Mouse (Mus musculus) left cerebral cortex, postnatal 36 days (tissue): ENCODE results near the gene Hmga1b. TPM values are rescaled to one million over a fixed set of nuclear protein-coding genes. Genes with fewer than 3 reads are reported as not detected.
"Not testable (repeated sequence)": the region's sequence is repeated elsewhere in the genome, so short reads cannot be mapped to it uniquely, and the experiment has no call there.

Experiments
- DNase-seq, 2 experiments: peaks; one replicate each; pipeline ENCODE4 v3.0.0; 2021 to 2022; ENCODE audit warnings: low spot score in 2 of 2, mixed read lengths in 1 of 2
- intact Hi-C: fragments of 180-260 bp; cut with DNase I; formaldehyde crosslinking; loops from one replicate; pipeline ENCODE4 v1.15.1; 2025
- total RNA-seq, 2 experiments: library from RNA; stranded (reverse); gene quantifications; 2 replicates each; pipeline ENCODE4 v1.2.3; 2021

The Hmga1b gene
- 10 to 100 TPM; 23.4 to 34.8 TPM for total RNA-seq

DNA sequence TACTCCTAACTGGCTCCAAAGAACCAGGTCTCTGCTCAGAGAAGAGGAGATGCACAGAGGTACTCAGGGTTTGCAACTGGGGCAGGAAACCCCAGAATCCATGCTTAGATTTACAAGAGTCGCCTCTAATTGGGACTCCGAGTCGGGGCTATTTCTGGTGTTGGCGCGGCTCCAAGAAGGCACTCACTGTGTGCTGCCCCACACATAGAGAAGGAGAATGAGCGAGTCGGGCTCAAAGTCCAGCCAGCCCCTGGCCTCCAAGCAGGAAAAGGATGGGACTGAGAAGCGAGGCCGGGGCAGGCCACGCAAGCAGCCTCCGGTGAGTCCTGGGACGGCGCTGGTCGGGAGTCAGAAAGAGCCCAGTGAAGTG lies at the start of gene Hmga1b:
Gene Hmga1b, plus strand, starts transcription at position 123 of the 370 bp plus-strand sequence.
- intact Hi-C loops, DNase-seq: not testable (repeated sequence)

DNA sequence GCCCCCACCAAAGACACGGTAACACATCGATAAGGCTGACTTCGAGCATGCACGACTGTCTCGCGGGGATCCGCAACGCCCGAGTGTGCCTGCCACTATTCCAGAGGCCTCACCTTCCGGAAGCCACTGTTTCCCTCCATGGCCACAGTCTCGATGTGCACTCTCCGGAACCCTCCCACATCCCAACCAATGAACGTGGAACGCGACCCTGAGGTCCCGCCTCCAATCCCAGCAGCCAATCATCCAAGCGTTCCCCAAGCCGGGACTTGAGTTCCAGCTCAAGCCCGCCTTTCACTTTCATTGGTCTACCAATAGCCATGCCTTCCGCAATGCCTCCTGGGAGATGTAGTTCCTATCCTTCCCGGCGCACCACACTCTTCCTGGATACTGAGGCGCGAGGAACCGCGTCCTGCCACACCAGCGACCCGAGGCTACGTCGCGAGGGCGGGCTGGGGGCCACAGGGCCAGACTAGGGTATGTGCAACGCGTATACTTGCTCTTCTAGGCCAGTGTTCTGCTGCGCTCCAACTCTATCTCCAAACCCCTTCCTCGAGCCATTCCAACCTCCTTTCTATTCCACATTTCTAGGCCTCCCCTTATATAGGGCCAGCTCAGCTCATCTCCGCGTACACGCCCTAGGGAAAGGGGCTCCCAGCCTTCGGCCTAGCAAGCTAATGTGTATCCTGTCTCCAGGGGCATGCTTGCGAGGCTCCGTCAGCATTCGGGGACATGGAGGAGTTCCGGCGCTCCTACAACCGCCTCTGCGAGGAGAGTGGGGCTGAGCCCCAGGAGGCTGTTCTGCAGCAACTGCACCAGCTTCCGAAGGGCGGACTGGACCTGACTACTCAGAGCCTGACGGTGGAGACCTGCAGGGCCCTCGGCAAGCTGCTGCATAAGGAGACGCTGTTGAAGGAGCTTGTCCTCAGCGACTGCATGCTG lies 48.7 kb upstream of the Hmga1b start, which contains the start of the genes Cenpx and Lrrc45:
Gene Cenpx, minus strand, starts transcription at position 159 of the 939 bp plus-strand sequence.
Gene Lrrc45, plus strand, starts transcription at position 346 of the 939 bp plus-strand sequence.
- intact Hi-C loops = loop anchor here (2.0 kb wide), 2 partner anchors 55 to 89 kb away; partner anchors contain the start of gene Sirt7
- DNase-seq = peak; percentile 96 to 97

DNA sequence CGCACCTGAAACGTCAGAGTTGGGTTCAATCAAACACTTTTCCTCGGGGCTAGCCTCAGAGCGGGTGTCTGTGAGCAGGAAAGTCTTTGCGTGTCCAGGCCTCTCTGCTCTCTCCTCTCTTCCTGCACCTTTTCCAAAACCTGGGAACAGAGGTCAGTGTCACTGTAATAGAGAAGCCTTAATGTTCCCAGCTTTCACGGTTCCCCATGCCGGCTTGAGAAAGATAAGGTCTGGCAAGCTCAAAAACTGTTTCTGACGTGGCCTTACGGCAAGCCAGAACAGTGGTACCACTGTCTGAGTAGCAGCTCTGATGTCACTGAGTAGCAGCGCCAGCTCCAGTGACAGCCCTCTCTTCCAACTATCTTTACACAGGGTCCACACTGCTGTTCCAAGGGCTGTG lies 48.0 kb upstream of the Hmga1b start:
- DNase-seq = no peak
- intact Hi-C loops = no loop called here

DNA sequence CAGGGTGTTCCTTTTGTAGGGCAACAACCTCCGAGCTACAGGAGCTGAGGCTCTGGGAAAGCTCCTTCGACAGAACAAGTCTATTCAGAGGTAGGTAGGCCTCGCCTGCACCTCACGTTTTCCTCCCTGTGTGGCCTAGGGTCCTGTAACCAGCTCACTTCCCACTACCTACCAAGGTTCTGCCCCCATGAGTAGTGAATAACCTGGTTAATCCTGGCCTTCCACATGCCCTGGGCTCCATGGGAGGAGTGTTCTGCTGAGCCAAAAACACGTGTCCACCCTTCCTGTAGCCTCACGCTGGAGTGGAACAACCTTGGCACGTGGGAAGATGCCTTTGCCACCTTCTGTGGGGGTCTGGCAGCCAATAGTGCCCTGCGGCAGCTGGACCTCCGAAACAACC lies 47.5 kb upstream of the Hmga1b start:
- no peak for DNase-seq
- intact Hi-C loops = no loop called here

DNA sequence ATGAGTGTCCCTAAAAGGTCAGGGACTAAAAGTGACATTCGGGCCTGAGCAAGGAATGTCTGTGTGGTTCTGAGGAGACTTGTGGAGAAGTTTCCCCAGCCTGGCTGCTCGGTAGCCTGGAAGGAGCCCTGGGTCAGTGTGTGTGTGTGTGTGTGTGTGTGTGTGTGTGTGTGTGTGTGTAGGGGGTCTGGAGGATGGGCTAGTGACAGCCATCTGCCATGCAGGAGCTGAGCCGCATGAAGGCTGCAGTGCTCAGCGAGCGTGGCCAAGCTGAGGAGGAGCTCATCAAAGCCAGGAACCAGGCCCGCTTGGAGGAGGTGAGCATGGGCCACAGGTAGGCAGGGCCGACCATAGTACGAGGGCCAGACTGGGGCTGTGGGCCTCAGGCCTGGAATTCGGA lies 43.4 kb upstream of the Hmga1b start:
- intact Hi-C loops = no loop called here
- DNase-seq = no peak

- no peak for DNase-seq
- intact Hi-C loops = loop anchor here (1.0 kb wide), 1 partner anchor 56 kb away; no protein-coding TSS in a partner anchor
Observed at GRCm38 (mm10) chr11:120719841-120720376, 42.7 kb upstream of the Hmga1b start.

DNA sequence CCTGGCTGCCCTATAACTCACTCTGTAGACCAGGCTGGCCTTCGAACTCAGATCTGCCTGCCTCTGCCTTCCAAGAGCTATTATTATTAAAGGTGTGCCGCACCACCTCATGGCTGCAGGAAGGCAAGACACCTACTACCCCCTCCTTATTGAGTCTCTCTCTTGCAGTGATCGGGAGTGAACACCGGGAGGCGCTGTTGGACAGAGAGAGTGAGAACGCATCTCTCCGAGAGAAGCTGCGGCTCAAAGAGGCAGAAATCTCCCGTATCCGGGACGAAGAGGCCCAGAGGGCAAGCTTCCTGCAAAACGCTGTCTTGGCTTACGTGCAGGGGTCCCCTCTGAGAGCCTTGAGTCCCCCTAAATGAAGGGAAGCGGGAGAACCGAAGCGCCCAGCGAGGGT lies 42.1 kb upstream of the Hmga1b start:
- DNase-seq = peak; percentile 82 to 89
- intact Hi-C loops = loop anchor here (1.0 kb wide), 1 partner anchor 56 kb away; no protein-coding TSS in a partner anchor

- peak; percentile 61 to 68 for DNase-seq
- intact Hi-C loops = no loop called here
Observed at GRCm38 (mm10) chr11:120721124-120722066, 41.2 kb upstream of the Hmga1b start, which contains the start of gene Rac3. TSS of gene Rac3 (plus strand) at chr11:120721470.

GRCm38 (mm10) chr11:120722067-120722630 lies 40.4 kb upstream of the Hmga1b start:
- no peak for DNase-seq
- intact Hi-C loops = no loop called here

DNA sequence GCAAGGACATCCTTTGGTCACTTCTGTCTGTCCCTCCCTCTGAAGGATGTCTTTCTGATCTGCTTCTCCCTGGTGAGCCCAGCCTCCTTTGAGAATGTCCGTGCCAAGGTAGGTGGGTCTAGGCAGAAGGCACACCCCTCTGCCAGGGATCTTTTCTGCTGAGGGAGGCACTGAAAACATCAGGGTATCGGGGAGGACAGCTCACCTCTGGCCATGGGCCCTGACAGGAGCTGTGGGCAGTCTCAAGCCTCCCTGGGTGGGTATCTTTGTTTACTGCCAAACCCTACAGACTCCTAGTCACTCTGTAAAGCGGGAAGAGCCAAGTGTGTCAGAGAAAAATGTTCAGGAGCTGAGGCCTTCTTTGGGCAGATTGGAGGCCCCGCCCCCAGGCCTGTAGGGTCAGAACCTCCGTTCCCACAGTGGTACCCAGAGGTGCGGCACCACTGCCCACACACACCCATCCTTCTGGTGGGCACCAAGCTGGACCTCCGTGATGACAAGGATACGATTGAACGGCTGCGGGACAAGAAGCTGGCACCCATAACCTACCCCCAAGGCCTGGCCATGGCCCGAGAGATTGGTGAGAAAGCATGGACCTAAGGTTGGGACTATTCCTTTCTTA lies 39.7 kb upstream of the Hmga1b start:
- intact Hi-C loops = no loop called here
- DNase-seq = no peak

- no peak for DNase-seq
- intact Hi-C loops = no loop called here
Observed at GRCm38 (mm10) chr11:120723509-120723908, 39.1 kb upstream of the Hmga1b start.

DNA sequence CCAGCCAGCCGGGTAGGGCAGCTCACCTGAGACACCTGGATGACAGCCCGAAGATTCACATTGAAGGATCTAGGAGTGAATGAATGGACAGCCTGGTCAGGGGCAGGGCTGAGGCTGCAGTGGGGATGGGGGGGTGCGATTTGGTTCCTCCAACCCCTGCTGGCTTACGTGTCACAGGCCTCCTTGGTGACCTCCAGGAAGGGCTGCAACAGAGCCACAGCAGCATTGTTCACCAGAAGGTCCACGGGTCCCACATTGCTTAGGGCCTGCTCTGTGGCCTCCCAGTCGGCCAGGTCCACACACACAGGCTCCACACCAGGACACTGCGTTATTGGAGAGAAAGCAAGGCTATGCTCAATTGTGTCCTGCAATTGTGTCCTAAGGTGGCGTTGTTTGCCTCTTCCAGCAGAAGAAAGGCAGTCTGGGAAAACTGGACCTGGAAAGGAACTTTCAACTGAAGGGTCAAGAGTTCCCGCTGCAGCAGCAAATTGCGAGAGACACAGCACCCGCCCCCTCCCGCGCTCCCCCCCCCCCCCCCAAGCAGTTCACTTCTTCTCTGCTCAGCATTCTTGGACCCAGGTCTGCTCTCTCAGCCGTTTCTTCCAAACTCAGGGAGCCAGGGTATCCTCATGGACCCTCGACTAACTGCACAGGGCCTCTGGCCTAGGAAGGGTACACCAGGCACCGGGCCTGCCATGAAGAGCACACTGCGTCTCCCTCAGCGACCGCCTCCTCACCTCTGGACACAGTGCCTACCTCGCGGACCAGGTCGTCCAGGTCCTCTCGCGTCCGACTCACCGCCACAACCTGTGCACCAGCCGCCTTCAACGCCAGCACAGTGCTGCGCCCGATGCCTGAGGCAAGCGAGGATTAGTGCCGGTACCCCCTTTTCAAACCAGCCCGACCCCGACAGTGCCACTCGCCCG lies 36.1 kb upstream of the Hmga1b start:
- no peak for DNase-seq
- intact Hi-C loops = no loop called here

DNA sequence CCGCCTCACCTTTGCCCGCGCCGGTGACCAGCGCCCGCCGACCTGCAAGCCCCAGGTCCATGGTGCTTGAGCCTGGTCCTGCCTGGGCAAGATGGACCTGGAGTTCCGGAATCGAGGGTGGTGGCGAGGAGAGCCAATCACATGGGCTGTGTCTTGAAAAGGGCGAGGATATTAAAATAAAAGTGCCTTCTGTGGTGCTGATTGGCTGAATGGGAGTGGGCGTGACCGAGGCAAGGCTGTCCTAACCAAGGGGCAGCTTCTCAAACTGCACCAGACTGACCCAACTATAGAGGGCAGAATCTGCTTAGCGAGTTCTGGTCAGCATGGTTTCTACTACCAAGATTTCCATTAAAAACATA lies 35.4 kb upstream of the Hmga1b start, which contains the start of gene Dcxr:
Gene Dcxr, minus strand, starts transcription at position 113 of the 359 bp plus-strand sequence.
- intact Hi-C loops = no loop called here

GRCm38 (mm10) chr11:120727564-120727963 lies 35.0 kb upstream of the Hmga1b start:
- no peak for DNase-seq
- intact Hi-C loops = no loop called here

More for the DNA sequence above, 35.4 kb upstream of the Hmga1b start, which contains the start of gene Dcxr:
- peak; percentile 45 to 63 for DNase-seq

GRCm38 (mm10) chr11:120728530-120729240 lies 33.9 kb upstream of the Hmga1b start:
- no peak for DNase-seq
- intact Hi-C loops = no loop called here

- DNase-seq, intact Hi-C loops: not testable (repeated sequence)
Observed at GRCm38 (mm10) chr11:120729432-120730050, 33.1 kb upstream of the Hmga1b start.
